Mouse (Mus musculus) liver, postnatal 0 days (tissue): ENCODE measurements around the gene Prm2.

ENCODE experiments used
- CTCF ChIP-seq: sonication (generic); IDR thresholded peaks from 2 replicates; pipeline ENCODE4 v1.5.1; 2016; ENCODE audit warnings: antibody characterized with exemption, low read depth
- EP300 ChIP-seq: IDR thresholded peaks from 2 replicates; pipeline ENCODE4 v1.6.1; 2016; ENCODE audit warnings: antibody characterized with exemption, low read depth, mild to moderate bottlenecking

GRCm38 (mm10) chr16:10781862-10782371, 14.0 kb downstream of the Prm2 start:
- TF ChIP-seq CTCF (no peak), EP300 (no peak)
